Mouse (Mus musculus): ENCODE data around the gene Stard13.

Gene Stard13

GRCm38 (mm10) chr5:151060476-151060875, 173.2 kb downstream of the Stard13 start:
- no peak for DNase-seq (ENCODE audit: low read depth, low spot score)

- no peak for DNase-seq (ENCODE audit: low read depth, low spot score)
These were observed 173.9 kb downstream of the Stard13 start for GRCm38 (mm10) chr5:151059772-151060171.

GRCm38 (mm10) chr5:151059352-151059751, 174.3 kb downstream of the Stard13 start:
- no peak for DNase-seq (ENCODE audit: low read depth, low spot score)

GRCm38 (mm10) chr5:151057716-151058115, 175.9 kb downstream of the Stard13 start:
- DNase-seq (ENCODE audit: low read depth, low spot score) = no peak

GRCm38 (mm10) chr5:151056920-151057294, 176.7 kb downstream of the Stard13 start:
- no peak for DNase-seq (ENCODE audit: low read depth, low spot score)

- no peak for DNase-seq (ENCODE audit: low read depth, low spot score)
These were observed 177.2 kb downstream of the Stard13 start for GRCm38 (mm10) chr5:151056255-151056919.

- DNase-seq (ENCODE audit: low read depth, low spot score) = no peak
These were observed 178.1 kb downstream of the Stard13 start for GRCm38 (mm10) chr5:151055426-151056090.

GRCm38 (mm10) chr5:151054743-151055114, 178.9 kb downstream of the Stard13 start:
- DNase-seq (ENCODE audit: low read depth, low spot score) = no peak

GRCm38 (mm10) chr5:151054100-151054742, 179.4 kb downstream of the Stard13 start:
- DNase-seq (ENCODE audit: low read depth, low spot score) = no peak

GRCm38 (mm10) chr5:151053190-151053589, 180.4 kb downstream of the Stard13 start:
- DNase-seq (ENCODE audit: low read depth, low spot score) = no peak

GRCm38 (mm10) chr5:151052331-151052730, 181.3 kb downstream of the Stard13 start:
- no peak for DNase-seq (ENCODE audit: low read depth, low spot score)

GRCm38 (mm10) chr5:151047488-151047887, 186.1 kb downstream of the Stard13 start:
- DNase-seq (ENCODE audit: low read depth, low spot score) = no peak

GRCm38 (mm10) chr5:151046917-151047316, 186.7 kb downstream of the Stard13 start:
- peak; percentile 57 for DNase-seq (ENCODE audit: low read depth, low spot score)

GRCm38 (mm10) chr5:151046131-151046530, 187.5 kb downstream of the Stard13 start:
- no peak for DNase-seq (ENCODE audit: low read depth, low spot score)

- no peak for DNase-seq (ENCODE audit: low read depth, low spot score)
These were observed 190.7 kb downstream of the Stard13 start for GRCm38 (mm10) chr5:151042911-151043310.

- DNase-seq (ENCODE audit: low read depth, low spot score) = no peak
These were observed 195.8 kb downstream of the Stard13 start for GRCm38 (mm10) chr5:151037871-151038270.

GRCm38 (mm10) chr5:151034715-151035512, 198.7 kb downstream of the Stard13 start:
- no peak for DNase-seq (ENCODE audit: low read depth, low spot score)

- no peak for DNase-seq (ENCODE audit: low read depth, low spot score)
These were observed 204.7 kb downstream of the Stard13 start for GRCm38 (mm10) chr5:151028906-151029305.

- peak; percentile 69 for DNase-seq (ENCODE audit: low read depth, low spot score)
These were observed 206.5 kb downstream of the Stard13 start for GRCm38 (mm10) chr5:151027171-151027570.

GRCm38 (mm10) chr5:151026069-151026468, 207.6 kb downstream of the Stard13 start:
- no peak for DNase-seq (ENCODE audit: low read depth, low spot score)

- DNase-seq (ENCODE audit: low read depth, low spot score) = no peak
These were observed 209.2 kb downstream of the Stard13 start for GRCm38 (mm10) chr5:151024483-151024882.

- DNase-seq (ENCODE audit: low read depth, low spot score) = no peak
These were observed 210.2 kb downstream of the Stard13 start for GRCm38 (mm10) chr5:151023461-151023860.
